Mouse (Mus musculus): ENCODE measurements around the gene Slc30a6.

DNA sequence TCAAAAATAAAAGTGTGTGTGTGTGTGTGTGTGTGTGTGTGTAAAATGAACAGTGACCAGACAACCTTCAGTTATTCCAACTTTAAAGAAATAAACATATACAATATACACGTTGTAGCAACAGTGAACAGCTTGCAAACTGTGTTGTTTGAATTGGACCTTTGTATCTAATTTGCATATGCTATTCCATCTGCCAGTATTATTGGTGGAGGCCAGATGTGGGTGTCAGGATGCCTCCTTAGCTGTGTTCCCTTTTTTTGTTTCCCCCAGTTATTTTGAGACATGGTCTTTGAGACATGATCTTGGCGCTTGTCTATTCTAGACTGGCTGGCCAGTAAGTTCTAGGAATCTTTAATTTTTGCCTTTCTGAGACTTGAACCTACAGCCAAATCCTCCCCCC, 1.8 kb downstream of the Slc30a6 start:
- TF ChIP-seq CTCF (IDR thresholded peaks at IDR 0.05; ENCODE audit: low read depth) (no peak), EP300 (optimal IDR thresholded peaks at IDR 0.05) (no peak)
